Mouse (Mus musculus) B cell, adult 62 days (primary cell): ENCODE data around the gene Olfr566. TPM values are rescaled to one million over a fixed set of nuclear protein-coding genes. Genes with fewer than 3 reads are reported as not detected.

Experiments
- total RNA-seq: library from RNA; stranded (reverse); gene quantifications from 4 replicates; pipeline ENCODE4 v1.2.4, GENCODE M21; 2023

Olfr566 gene
- not detected in 4 replicates for total RNA-seq

GRCm38 (mm10) chr7:102858665-102859064 lies at the start of gene Olfr566:
TSS of gene Olfr566 (minus strand) at chr7:102858765.

GRCm38 (mm10) chr7:102890782-102891181 lies 32.2 kb upstream of the Olfr566 start, which contains the start of gene Olfr569:
TSS of gene Olfr569 (minus strand) at chr7:102890882.

GRCm38 (mm10) chr7:102876822-102877221 lies 18.3 kb upstream of the Olfr566 start, which contains the start of gene Olfr568:
TSS of gene Olfr568 (plus strand) at chr7:102877122.

Other genes starting within 250 kb of the Olfr566 start
- gene Olfr553, start 240.5 kb downstream of the Olfr566 start, total RNA-seq = not detected in 4 replicates
- gene Olfr554, start 220.3 kb downstream of the Olfr566 start, total RNA-seq = not detected in 4 replicates
- gene Olfr555, start 199.9 kb downstream of the Olfr566 start, total RNA-seq = not detected in 4 replicates
- gene Olfr556, start 193.9 kb downstream of the Olfr566 start, total RNA-seq = not detected in 4 replicates
- gene Trim68, start 171.4 kb downstream of the Olfr566 start, total RNA-seq = 11.7 to 17.4 TPM (median 15.2 TPM) in 4 replicates
- gene Olfr557, start 162.9 kb downstream of the Olfr566 start, total RNA-seq = not detected in 4 replicates
- not detected in 4 replicates for gene Olfr558, start 156.6 kb downstream of the Olfr566 start, total RNA-seq
- gene Olfr33, start 139.7 kb downstream of the Olfr566 start, total RNA-seq = not detected in 4 replicates
- gene Olfr559, start 131.3 kb downstream of the Olfr566 start, total RNA-seq = not detected in 4 replicates
- gene Olfr560, start 99.4 kb downstream of the Olfr566 start, total RNA-seq = not detected in 4 replicates
- gene Olfr78, start 99.3 kb downstream of the Olfr566 start, total RNA-seq = not detected in 4 replicates
- not detected in 4 replicates for gene Olfr561, start 87.5 kb downstream of the Olfr566 start, total RNA-seq
- gene Olfr564, start 55.3 kb downstream of the Olfr566 start, total RNA-seq = not detected in 4 replicates
- not detected in 4 replicates for gene Olfr568, start 18.4 kb upstream of the Olfr566 start, total RNA-seq
- not detected in 4 replicates for gene Olfr569, start 32.1 kb upstream of the Olfr566 start, total RNA-seq
- gene Olfr570, start 35.8 kb upstream of the Olfr566 start, total RNA-seq = not detected in 4 replicates
- gene Olfr571, start 58.8 kb upstream of the Olfr566 start, total RNA-seq = not detected in 4 replicates
- gene Olfr572, start 65.6 kb upstream of the Olfr566 start, total RNA-seq = not detected in 4 replicates
- gene Olfr573-ps1, start 83.8 kb upstream of the Olfr566 start, total RNA-seq = not detected in 4 replicates
- not detected in 4 replicates for gene Olfr574, start 89.7 kb upstream of the Olfr566 start, total RNA-seq
- not detected in 4 replicates for gene Olfr575, start 100.0 kb upstream of the Olfr566 start, total RNA-seq
- gene Olfr576, start 103.9 kb upstream of the Olfr566 start, total RNA-seq = not detected in 4 replicates
- gene Olfr577, start 117.2 kb upstream of the Olfr566 start, total RNA-seq = not detected in 4 replicates
- not detected in 4 replicates for gene Olfr578, start 130.6 kb upstream of the Olfr566 start, total RNA-seq
- not detected in 4 replicates for gene Olfr582, start 179.3 kb upstream of the Olfr566 start, total RNA-seq
- not detected in 4 replicates for gene Olfr583, start 192.5 kb upstream of the Olfr566 start, total RNA-seq
- not detected in 4 replicates for gene Olfr584, start 223.1 kb upstream of the Olfr566 start, total RNA-seq
- not detected in 4 replicates for gene Olfr585, start 239.0 kb upstream of the Olfr566 start, total RNA-seq